Mouse (Mus musculus) right cerebral cortex, postnatal 4 days (tissue): ENCODE data around the gene Csrp1.

Experiments
- DNase-seq: peaks from one replicate; pipeline ENCODE4 v3.0.0-alpha.2; 2022

Gene Csrp1

DNA sequence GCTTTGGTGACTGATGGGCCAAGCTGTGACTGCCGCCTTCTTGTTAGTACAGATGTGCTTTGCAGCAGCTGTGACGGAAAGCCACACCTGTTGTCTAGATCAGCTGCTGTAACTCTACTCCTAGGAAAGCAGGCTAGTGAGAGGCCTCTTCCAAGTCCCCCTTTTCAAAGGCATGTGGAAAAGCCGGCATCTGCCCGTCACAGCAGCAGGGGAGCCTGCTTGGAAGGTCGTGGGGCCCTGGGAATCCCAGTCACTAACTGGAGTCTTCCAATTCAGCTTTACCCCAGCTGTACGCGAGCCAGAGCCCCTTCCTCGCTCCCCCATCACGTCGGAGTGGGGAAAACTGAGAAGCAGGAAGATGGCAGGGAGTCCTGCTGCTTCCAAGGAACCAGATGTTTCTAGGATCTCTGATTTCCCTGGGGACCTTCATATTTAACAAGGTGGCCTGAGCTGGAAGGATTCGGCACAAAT is 21.4 kb upstream of the Csrp1 start:
- DNase-seq: no peak

DNA sequence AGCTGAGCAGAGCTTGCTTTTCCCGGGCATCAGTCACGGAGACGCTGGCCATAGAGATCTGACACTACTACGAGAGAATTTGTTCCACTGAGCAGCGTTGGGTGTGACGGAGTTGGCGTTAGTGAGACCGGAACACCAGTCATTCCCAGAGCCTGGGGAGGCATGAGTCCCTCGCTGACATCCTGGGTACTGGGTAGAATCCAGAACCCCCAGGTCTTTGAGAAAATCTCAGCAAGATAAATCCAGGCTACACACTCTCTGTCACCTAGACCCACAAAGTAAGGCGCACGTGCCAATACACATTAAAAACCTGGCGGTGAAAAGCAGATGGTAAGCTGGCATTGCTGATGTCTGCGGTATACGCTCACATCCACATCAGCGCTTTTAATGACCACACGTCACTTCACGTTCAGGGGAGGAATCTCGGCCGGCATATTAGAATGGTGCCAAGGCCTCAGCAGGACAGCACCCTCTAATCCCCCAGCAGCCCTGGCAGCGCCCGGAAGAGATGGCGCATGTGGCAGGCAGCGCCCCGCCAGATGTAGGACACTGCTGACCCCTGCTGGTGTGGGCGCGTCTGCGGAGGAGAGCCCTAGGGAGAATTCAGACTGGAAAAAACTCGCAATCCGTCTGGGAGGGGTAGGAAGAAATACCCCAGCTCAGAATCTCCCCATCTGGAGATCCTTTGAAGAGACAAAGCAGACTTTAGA is 20.7 kb upstream of the Csrp1 start:
- peak; percentile 83 for DNase-seq

DNA sequence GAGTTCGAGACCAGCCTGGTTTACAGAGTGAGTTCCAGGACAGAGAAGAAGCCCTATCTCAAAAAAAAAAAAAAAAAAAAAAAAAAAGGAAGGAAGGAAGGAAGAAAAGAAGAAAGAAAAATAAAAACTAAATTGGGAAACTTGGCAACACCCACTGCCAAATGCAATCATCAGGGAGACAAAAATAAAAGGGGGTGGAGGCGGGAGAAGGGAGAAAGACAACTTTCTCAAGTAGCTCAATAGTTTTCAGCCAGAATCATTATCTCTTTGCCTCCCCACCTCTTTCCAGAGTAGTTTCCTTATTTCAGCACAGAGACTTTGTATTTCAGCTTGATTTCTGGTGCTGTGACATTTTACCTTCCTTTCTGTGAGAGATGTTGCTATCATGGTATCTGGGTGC is 20.0 kb upstream of the Csrp1 start:
- no peak for DNase-seq

DNA sequence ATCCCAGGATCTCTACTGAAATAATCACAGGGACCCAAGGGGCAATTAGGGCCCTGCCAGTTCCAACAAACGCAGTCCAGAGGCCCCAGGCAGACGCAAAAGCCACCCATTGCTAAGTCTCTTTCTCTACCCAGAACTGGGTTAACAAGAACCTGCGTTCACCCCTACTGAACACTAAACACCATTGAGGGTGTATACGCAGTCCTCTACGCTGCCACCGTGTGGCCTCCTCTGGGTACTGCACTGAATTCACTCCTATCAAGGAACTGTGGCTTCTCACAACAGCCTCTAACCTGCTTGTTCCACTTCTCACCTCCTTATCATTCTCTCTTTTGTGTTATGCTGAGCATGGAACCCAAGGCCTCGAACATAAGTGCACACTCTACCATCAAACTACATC is 19.3 kb upstream of the Csrp1 start:
- peak; percentile 88 for DNase-seq

DNA sequence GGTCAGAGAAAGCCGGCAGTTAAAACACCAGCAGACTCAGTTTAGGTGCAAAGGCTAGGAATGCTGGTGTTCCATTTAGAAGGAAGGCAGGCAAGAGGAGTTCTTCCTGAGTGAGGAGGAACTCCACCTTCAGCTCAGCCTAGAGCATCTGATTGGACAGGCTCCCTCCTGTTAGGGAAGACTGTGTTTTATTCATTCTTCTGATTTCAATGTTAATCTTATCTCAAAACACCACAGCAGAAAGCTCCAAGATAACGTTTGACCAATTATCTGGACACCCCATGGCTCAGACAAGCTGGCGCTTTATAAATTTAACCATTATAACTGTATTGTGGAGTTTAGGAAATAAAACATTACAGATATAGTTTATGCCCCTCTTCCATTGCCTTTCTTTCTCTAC is 18.5 kb upstream of the Csrp1 start:
- no peak for DNase-seq

DNA sequence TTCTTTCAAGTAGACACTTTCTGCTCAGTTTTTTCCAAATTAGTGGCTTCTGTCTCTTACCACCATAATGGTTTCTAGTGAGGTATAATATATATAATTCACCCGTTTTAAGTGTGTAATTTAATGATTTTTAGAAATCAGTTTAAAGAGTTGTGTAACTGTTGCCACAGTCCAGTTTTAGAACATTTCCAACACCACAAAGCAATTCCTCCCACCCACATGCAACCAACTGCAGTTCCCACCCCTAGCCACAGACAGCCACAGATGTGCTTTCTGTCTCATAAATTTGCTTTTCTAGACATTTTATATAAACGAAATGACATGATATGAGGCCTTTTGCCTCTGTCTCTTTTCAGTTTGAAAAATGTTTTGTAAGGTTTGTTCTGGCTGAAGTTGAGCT is 17.1 kb upstream of the Csrp1 start:
- DNase-seq: no peak

DNA sequence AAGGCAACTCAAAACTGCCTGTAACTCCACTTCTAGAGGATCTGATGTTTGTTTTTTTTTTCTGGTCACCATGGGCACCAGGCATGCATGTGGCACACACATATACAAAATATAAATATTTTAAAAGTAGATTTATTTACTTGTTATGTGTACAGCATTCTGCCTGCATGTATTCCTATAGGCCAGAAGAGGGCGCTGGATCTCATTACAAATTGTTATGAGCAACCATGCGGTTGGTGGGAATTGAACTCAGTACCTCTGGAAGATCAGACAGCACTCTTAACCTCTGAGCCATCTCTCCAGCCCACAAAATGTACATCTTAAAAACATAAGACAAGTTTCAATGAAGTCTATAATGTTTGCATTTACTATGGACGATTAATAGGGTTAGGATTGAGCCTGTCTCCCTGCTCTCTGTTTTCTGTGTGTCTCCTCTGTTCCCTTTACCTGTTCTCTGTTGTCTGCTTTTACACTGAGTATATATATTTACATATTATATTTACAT is 15.5 kb upstream of the Csrp1 start:
- no peak for DNase-seq

DNA sequence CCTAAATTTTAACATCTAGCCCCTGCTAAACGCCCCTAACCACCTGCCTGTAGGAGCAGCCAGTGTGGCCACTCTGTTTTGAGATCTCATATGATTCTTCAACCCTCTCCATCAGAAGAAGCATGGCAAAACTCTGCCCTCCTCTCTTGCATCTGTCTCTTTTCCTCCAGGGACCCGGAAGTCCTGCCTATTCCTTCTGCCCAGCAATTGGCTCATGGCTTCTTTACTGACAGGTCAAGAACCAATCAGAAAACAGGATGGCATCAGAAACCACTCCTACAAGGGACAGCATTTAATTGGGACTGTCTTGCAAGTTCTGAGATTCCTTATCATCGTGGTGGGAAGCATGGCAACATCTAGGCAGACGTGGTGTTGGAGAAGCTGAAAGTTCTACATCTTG is 11.5 kb upstream of the Csrp1 start:
- no peak for DNase-seq

DNA sequence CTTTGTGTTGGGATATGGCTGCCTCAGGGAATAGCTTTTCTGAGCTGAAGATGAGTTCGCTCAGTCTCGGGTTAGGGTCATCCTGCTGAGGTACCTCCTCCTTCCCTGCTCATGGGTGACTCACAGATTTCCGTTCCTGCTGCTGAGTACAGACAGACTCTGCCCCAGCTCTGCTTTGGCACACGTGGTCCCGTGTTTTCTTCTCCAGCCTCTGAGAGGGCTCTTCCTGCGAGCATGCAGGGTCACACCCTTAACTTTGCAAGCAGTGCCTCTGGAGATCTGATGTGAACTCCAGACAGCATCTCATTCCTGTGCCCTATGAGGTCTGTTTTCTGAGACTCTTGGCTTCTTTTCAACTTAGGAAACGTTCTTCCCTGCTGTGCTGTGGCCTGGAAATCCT is 8.7 kb upstream of the Csrp1 start:
- DNase-seq: no peak

DNA sequence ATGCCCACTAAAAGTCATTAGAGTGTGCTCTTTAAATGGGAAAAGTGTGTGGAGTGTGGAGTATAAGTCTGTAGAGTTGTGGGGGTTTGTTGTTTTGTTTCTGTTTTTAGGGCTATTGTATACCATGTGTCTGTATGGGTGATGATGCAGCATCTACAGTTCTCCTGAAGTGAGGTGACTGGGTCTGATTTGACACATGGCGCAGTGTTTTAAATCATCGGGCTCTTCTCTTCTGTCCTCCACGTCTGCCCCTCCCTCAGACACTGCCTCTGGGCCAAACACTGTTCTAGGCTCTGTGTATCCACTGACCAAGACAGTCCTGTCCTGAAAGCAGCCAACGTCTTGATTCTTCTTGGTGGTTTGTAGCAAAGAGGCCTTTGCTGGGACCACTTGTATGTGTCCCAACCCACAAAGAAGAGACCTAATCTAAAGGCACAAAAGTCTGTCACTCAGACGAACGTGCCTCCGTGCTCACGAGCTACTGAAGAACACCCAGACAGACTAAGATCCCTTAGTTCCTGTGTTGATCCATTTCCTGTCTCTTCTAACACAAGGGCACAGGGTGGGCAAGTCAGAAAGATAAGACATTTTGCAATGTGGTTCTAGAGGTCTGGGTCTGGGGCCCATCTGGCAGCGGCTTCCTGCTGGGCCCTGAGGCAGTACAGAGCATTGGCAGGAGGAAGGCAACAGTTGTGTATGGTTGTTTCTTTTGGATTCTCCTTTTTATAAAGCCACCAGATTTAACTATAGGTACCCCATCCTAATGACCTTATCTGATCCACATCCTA is 5.6 kb upstream of the Csrp1 start:
- no peak for DNase-seq

DNA sequence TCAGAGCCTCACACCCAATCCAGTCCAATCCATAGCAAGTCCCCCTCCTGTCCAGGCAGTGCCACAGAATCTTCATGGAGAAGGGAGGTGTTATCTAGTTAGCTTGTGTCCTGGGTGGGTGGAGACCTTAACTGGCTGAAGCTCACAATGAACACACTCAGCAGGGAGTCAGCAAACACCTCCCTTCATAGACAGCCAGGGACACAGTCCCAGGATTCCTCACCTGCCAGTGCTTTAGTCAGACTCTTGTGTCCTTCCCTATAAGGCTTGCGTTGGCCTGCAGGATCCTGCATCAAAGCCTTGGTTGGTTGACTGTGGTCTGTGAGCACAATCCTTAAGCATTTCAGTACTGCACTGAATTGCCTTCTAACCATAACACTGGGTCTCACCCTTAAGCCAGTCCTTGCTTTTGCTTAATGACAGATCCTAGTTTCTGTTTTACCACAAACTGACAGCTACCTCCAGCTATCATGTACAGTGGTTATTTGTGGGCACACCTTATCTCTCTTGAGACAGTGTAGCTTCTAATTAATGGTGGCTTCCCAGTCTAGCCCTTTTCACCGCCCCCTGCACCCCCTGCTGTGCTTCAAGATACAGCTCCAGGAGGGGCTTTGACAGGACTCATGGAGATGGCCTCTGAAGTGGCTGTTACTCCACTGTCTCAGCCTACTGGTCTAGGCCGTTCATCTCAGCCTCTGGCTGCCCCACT is 4.8 kb upstream of the Csrp1 start:
- no peak for DNase-seq

DNA sequence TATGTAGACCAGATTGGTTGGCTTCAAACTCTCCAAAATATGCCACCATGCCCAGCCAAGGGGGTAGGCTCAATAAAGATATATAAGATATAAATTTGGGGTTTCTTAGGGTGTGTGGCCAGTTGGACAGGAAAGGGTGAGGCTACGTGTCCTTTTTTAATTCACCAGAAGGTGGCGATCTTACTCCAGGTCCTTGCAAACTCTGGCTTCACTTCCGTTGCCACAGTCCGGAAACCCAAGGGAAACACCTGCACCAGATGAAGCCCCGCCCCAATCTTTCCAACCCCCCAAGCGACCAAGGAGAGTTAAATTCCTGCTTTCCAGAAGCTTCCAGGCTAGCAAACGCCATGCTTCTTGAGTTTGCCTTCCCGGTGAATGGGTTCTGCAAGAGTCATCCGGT is 375 bp upstream of the Csrp1 start:
- DNase-seq: peak; percentile 43

DNA sequence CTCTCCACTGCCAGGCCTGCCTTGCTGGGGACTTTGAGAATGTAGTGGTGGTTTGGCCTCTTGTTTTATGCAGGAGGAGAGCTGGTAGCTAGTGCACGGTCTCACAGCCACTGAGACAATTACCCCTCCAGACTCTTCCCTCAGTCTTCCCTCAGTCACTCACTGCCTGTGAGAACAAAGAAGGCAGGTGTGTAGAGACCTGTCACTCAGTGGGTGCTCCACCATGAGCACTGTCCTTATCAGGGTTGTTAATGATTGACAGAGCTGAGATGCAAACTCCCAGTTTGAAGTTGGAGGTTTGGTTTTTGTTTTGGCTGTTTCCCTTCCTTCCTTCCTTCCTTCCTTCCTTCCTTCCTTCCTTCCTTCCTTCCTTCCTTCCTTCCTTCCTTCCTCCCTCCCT is 3.2 kb downstream of the Csrp1 start:
- DNase-seq: no peak

DNA sequence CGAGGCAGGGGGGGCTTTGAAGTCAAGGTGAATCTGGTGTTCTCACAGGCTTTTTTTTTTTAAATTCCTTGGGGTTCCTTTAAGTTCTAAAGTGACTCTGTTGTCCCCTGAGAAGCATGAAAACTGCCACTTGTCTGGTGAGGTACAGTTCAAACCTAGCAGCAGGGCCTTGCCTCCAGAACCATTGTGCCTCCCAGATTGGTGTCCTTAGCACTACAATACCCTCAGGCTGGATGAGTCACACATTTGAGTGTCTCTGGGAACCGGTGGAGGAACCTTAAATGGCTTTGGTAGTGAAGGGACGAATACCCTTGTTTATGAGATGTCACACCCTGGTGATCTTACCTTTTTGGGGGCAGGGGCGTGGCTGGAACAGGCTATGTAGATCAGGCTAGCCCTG is 4.3 kb downstream of the Csrp1 start:
- DNase-seq: no peak

DNA sequence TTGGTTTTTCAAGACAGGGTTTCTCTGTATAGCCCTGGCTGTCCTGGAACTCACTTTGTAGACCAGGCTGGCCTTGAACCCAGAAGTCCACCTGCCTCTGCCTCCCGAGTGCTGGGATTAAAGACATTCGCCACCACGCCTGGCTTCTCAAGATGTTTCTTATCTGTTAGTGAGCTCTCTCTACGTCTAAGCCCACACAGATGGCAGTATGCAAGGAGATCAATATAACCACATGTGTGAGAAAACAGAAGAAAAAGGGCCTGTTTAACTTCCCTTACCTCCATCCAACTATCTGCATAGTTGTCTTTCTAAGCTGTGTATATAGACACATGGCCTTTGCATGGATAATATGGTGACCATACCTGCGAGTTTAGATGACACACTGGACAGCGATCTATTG is 5.5 kb downstream of the Csrp1 start:
- DNase-seq: no peak

DNA sequence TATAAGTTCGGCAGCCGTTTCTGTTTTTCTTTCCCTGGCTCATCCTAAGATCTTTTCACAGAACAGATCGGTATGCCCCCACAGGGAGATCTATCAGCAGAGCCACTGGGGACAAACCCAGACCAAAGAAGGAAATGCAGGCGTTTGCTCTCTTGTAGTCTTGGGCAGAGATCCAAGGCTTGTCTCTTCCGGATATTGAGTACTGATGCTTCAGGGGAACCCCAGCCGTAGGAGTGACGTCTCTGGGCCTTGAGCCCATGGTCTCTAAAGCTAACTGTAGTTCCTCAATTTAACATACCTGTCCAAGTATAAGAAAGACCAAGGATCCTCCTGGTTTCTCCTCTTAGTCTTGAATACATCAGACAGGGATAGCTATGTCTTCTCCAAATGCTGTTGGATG is 6.1 kb downstream of the Csrp1 start:
- DNase-seq: no peak

DNA sequence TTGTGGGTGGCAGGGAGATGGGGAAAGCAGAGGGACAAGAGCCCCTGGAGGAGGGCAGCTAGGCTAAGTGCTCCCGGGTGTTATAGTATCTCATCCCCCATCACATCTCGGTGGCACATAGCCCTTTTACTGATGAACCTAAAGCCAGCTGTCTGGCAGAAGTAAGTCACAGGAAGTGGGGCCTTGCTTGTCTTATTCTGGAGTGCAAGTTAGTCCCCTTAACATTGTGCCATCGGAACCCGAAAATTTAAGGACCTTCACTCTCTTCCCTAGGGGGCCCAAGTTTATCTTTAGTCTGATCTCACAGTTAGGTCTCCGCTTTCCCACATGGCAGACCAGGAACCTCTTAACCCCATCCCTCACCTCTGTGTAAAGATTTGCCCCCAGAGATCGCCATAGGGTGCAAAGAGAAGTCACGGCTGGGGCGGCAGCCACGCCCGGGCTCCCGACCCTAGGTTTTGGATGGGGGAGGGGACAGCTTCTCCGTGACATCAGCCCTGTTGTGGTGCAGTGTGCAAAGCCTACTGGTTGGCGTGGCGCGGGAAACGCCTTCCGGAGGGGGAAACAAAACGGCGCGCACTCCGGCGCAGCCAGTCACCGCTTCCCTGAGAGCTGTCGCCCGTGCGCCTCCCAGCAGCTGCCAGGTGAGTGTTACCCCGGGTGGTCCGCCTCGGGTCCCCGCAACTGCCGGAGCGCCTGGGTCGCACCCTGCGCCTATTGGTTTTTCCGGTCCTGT is 8.9 kb downstream of the Csrp1 start:
- peak; percentile 71 for DNase-seq

DNA sequence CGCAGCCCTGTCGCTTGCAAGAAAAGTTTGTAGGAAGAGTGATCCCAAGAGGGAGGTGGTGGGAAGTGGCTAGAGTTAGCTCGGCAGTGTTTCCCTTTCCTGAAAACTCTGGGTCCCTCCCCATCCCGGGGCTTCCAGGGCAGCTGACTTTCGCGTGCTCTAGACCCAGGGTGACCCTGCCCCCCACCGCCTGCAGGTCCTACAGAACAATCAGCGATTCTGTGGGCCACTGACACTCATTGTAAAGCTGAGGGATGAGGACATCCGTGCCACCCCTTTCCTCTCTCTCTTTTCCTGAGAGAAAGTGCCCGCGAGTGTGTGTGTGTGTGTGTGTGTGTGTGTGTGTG is 9.5 kb downstream of the Csrp1 start:
- no peak for DNase-seq

DNA sequence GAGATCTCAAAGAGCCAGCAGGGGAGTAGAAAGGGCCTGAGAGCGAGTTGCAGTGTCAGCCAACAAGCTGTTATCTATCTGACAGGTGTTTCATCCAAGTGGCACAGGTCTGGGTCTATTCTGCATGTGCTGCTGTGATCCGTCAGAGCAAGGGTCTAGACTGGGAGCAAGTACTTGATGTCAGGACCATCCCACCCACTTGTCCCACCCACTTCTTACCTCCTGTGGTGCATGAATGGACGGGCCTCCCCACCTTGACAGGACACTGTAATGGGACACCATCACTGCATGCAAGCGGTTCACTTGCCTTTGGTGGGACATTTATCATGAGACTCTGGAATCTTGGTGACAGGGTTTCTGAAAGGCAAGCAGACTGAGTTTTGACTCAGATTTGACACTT is 10.0 kb downstream of the Csrp1 start:
- DNase-seq: no peak

DNA sequence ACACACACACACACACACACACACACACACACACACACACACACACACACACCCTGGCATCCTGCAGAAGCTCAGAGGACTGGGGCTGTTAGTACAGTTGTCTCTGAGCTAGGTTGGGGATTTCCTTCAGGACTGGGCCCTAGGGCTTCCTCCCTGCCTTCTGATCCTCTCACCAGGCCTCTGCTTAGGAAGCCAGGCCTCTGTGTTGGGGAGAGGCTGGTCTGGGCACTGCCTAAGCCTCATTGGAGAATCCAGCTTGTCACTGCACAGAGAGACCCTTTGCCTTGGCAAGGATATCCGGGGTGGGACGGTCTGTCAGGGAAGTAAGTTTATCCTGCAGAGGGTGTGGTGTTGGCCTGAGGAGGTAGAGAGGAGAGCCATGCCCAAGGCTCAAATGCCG is 10.4 kb downstream of the Csrp1 start:
- DNase-seq: no peak

DNA sequence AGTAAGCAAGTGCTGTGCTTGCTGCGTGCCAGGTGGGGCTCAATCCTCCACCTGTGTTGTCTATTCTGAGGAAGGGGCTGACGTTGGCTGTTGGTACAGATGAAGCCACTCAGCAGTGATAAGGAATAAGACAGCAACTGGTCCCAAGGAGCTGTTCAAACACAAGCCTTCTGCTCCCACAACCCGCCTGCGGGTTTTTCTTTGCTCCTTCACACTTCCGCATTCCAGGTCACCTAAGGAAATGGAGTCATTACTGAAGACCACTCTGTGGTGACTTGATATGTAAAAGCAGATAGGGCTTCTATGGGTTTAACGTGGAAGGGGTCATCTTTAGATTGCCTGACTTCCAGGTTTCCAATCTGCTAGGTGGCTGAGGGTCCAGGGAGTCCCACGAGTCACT is 11.5 kb downstream of the Csrp1 start:
- no peak for DNase-seq

DNA sequence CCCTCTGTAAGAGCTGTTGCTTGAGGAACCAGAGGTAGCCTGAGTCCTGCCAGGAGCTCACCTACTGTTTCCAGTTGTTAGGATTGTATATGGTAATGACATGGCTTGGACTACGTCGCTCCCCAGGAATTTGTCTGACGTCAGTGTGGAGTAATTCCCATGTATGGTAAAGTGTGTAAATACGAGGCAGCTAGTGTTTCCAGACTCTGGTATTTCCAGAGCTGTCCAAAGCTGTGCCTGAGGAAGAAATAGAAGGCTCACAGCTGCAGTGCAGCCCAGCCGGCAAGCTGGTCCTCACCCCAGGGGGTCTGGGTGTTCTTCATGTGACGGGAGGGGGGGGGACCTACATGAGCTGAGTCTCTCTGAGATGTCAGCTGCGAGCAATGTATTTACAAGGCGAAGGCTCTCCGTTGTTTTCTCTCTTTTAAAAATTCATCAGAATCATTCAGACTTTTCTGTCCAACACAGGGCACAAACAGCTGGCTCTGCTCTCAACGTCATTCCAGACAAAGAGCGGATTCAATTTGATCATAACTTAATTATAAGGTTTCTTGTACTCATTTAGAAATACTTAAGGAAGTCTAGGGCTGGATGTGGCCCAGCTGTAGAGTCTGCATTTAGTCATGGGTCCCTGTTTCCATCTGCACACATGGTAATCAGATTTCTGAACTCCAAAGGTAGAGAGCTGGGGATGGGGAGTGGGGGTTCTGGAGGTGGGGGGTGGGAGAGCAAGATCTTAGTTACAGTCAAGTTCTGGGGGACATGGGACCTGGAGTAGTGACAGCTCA is 12.2 kb downstream of the Csrp1 start:
- no peak for DNase-seq
